Mouse (Mus musculus): ENCODE results near the gene Prrt2.

DNA sequence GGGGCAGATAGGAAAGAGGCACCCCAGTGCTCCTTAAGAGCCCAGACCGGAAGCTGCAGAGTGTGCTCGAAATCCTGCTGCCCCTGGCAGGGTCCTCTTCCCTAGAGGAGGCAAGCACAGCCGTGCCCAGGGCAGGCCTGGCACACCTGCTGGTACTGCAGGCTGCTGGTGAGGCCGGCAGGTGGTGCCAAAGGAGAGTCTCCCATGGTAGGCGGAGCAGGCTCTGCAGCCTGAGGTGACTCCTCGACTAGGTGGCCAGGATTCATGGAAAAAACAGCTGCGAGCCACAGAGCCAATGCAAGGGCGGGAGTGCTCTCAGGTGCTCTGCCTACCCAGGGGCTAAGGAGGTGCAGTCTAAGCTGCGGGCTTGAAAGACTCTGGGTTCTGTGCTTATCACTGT lies 34.7 kb downstream of the Prrt2 start:
- TF ChIP-seq GATA1 (IDR thresholded peaks at IDR 0.05; ENCODE audit: low read depth, low read length) (no peak), SMC3 (IDR thresholded peaks at IDR 0.05; ENCODE audit: low read depth, low read length) (no peak), ETS1 (IDR thresholded peaks at IDR 0.05; ENCODE audit: low read depth, low read length) (no peak), MAZ (IDR thresholded peaks at IDR 0.05; ENCODE audit: low read depth, low read length) (no peak)

Data from MEL (cell line).